Mouse (Mus musculus): ENCODE measurements around the gene Taf1a. TPM values are rescaled to one million over a fixed set of nuclear protein-coding genes. Genes with fewer than 3 reads are reported as not detected.
"Not testable (repeated sequence)": the region's sequence is repeated elsewhere in the genome, so short reads cannot be mapped to it uniquely, and the experiment has no call there.

The Taf1a gene
- 10 to 100 TPM; 19.4 to 22.6 (median 20.0) TPM for total RNA-seq (2022)

DNA sequence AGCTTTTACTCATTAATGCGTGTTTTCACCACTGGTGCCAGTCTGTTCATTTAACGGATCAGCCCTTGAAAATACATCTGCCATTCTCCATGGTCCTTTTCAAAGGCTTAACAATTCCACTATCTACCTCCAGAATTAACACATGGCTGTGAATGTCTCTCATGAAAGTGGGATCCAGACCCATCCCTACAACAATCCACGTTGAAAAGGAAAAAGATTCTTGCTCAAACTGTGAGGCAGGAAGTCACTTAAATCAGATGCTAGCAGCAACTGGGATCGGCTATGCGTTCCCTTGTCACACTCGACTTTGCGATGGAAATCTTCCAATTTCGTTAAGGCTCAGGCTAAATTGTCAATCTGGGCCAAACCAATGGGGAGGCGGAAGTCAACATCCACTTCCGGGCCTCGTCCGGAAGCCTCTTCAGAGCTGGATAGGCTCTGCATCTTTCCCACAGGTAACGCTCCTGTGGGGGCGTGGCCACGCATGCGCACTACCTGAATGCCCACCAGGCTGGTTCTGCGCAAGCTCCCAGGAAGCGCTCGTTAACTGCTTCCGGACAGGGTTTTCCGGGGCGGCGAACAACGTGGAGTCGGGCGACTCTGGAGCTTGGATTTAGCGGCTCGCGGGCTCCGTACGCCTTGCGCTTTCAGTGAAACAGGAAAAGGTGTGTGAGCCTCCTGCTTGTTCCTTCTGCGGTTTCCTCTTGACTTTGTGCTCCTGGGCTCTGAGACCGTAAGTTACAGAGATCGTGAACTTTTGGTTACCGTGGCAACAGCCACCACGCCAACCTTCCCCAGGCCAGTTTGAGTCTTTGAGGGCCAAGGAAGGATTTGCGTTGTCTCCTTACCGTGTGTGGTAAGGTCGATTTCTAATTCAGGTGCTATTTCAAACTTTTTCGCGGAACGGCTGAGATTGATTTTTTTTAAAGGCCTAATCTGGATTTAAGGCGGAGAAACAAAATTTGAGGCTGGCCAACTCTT lies at the start of gene Taf1a:
Gene Taf1a, plus strand, starts transcription at position 556 of the 981 bp plus-strand sequence.
- peak; percentile 89 to 90 for DNase-seq (ENCODE audit: low spot score in 2 of 2)

DNA sequence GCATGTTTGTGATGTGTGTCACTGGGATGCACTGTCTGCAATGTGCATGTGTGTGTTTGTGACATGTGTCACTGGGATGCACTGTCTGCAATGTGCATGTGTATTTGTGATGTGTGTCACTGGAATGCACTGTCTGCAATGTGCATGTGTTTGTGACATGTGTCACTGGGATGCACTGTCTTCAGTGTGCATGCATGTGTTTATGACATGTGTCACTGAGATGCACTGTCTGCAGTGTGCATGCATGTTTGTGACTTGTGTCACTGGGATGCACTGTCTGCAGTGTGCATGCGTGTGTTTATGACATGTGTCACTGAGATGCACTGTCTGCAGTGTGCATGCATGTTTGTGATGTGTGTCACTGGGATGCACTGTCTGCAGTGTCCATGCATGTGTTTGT lies 45.9 kb upstream of the Taf1a start:
- not testable (repeated sequence) for DNase-seq (ENCODE audit: low spot score in 2 of 2)

- peak; percentile 68 to 81 for DNase-seq (ENCODE audit: low spot score in 2 of 2)
Observed at GRCm38 (mm10) chr1:183344886-183345816, 43.6 kb upstream of the Taf1a start.

DNA sequence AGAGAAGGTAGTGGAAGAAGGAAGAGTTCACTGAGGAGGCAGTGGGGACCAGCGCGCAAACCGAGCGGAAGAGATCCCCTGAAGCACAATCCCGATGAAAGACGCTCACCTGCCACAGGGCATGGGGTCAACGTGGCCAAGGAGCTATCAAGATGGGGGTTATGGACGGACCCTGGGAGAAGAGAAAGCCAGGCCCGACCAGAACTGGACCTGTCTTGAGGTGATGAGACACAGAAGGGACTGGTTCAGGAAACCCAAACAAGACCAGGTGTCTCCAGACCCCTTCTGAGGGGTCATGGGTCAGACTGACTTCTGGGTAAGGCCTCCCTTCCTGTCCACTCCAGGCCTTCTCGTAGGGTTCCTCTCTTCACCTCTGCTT lies 43.0 kb upstream of the Taf1a start:
- no peak for DNase-seq (ENCODE audit: low spot score in 2 of 2)

DNA sequence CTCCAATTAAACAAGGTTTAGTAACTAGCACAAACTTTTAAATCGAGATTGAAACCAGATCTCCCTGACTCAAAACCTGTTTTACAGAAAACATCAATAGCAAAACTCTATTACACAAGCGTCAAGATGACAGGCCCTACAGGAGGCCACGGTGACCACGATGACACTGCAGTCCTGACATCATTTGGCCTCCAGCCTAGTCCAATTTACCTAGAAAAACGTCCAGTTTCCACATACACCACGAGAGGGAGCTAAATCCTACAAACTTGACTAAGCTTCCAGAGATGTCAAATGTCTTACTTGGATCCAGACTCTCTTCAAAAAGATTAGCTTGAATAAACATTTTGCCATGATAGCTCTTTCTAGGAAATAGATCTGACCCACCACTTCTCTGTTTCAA lies 38.9 kb upstream of the Taf1a start:
- peak in 1 of 2 experiments; percentile 49 for DNase-seq (ENCODE audit: low spot score in 2 of 2)

DNA sequence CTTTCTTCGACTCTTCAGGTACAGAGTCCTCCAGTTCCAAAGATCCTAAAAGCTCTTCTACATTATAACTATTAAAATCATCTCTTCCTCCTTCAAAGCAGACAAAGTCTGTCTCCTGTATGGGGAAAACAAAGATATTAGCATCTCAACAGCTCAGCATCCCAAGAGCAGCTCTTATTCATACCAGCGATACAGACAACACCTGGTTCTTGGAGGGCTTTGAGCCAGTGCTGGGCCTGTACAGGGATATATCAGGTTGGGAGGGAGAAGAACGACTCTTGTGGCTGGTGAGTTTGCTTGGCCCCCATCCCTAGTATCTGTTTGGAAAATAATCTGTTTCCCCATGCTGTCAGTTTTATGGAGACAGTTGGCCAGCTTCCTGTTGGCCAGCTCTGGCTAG lies 29.9 kb upstream of the Taf1a start:
- no peak for DNase-seq (ENCODE audit: low spot score in 2 of 2)

GRCm38 (mm10) chr1:183362301-183362700 lies 26.5 kb upstream of the Taf1a start:
- no peak for DNase-seq (ENCODE audit: low spot score in 2 of 2)

DNA sequence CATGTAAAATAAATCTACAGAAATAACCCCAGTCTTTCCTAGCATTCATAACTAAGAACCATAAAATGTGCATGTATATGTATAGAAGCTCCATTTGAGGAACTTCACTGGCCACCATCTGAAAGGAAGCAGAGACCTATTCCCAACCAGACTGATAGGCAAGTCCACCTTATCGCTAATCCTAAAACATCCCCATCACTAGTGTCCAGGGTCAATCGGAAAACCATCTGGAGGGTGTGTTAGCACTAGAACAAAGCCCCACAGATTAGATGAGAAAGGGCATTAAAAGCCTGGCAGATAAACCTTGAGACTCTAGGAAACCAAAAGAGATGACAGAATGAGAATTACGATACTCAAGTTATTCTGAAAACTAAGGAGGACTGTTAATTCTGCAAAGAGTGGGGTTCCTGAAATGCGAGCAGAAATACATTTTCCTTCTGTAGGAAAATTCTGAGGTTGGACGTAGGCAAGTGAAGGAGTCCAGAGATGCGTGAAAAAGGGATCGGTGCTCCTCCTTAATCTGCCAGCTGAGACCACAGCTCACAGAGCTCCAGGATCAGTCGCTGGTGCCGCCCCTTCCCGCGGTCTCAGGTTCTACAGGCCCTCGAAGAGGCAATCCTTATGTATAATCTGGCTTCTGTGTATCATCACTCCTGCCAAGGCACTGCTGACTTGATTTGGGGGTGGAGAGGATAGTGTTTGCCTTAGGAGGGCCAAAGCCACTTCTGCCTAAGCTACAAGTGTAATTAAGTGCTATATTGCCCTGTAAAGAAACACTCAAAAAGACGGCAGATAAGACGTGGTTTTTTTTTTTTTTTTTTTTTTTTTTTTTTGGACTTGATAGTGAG lies 25.8 kb upstream of the Taf1a start:
- no peak for DNase-seq (ENCODE audit: low spot score in 2 of 2)

GRCm38 (mm10) chr1:183363577-183363867 lies 25.3 kb upstream of the Taf1a start:
- no peak for DNase-seq (ENCODE audit: low spot score in 2 of 2)

DNA sequence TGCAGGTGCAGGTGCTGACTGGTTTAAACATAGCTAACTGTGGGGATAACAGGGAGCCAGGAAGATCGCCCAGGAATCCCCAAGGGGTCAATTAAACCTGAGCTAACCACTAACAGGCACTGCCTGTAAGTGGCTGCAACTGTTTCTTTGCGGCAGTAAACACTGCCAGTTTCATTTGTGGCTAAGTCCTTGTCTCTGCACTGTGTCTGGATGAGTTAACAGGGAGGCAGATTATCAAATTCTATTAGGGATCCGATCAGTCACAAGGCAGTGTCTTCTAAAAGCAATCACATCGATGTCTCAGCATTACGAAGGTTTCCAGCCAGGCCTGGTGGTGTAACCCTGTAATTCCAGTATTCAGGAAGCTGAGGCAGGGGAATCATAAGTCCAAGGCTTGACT lies 22.4 kb upstream of the Taf1a start:
- DNase-seq (ENCODE audit: low spot score in 2 of 2), result no peak

GRCm38 (mm10) chr1:183368601-183369400 lies 20.0 kb upstream of the Taf1a start:
- peak in 1 of 2 experiments; percentile 18 for DNase-seq (ENCODE audit: low spot score in 2 of 2)

DNA sequence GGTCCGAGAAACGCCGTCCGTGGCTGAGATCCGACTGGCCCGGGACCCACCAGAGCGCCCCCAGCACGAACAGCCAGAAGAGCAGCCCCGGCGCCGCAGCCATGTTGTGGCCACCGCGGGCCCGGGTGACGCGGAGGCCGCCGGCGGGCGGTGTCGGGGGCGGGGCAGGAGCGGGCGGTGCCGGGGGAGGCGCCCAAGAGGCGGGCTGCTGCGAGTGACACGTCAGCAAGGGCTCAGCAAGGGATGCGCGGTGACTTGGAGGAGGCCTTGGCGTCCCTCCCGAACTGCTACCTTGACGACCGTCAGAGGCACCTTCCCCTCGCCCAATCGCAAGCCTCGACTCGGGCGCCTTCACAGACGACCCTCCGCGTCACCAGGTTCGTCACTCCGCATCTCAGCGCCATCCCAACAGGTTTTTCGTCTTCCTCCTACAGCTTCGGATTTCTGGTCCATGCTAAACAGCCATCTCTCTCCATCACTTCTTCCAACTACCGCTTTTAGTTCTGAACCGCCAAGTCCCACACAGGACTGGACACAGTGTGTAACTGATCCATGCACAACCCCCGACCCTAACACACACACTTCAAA lies 19.3 kb upstream of the Taf1a start, which contains the start of gene Mia3:
Gene Mia3, minus strand, starts transcription at position 127 of the 588 bp plus-strand sequence.
- peak; percentile 98 for DNase-seq (ENCODE audit: low spot score in 2 of 2)

DNA sequence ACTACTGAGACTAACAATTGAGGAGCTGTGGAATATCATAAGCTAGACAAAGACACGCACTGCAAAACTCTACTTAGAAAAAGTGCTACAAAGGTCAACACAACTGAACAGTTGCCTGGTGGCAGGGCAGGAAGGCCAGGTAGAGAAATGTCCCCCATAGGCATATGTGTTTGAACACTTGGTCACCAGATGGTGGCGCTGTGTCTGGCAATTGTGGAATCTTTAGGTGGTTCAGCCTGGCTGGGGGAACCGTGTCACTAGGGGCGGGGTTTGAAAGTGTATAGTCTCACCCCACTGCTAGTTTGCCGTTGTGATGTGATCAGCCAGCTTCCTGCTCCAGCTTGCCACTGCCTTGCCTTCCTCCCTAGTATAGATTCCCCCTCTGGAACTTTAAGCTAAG lies 14.1 kb upstream of the Taf1a start:
- DNase-seq (ENCODE audit: low spot score in 2 of 2), result no peak

DNA sequence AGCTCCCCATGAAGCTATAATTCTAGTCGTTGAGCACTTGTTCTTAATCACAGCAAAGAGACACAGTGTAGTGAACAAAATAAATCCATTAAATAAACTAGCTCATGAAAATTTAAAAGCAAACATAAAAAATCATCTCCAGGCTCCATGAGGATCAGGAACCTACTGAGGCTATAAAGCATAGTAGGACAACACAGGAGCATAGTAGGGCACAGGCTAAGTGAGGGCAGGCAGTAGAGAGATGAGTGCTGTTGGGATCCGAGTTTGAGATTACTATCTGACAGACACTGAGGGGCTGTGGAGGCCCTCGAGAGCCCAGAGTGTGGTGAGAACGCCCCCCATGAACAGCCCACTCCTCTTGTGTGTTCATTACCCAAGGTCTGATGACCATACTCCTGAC lies 11.7 kb upstream of the Taf1a start:
- no peak for DNase-seq (ENCODE audit: low spot score in 2 of 2)

GRCm38 (mm10) chr1:183378321-183378941 lies 10.3 kb upstream of the Taf1a start:
- no peak for DNase-seq (ENCODE audit: low spot score in 2 of 2)

GRCm38 (mm10) chr1:183379376-183379775 lies 9.4 kb upstream of the Taf1a start:
- not testable (repeated sequence) for DNase-seq (ENCODE audit: low spot score in 2 of 2)

DNA sequence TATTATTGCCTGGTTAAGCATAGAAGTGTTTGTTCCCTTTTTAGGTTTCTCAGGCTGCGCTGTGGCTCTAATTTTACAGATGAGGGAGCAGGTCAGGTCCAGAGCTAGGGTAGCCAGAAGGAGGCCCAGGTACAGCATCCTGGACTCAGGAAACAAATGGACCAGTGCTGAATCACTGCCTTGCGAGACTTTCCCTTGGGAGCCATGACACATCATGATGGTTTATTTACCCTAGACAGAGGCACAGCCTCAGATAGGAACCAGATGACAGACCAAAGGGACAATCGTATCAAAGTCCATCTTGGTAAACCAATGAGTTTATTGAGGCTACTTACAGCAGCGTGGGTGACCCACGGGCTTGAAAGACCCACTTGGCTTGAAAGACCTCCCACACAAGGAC lies 7.0 kb upstream of the Taf1a start:
- DNase-seq (ENCODE audit: low spot score in 2 of 2), result no peak

DNA sequence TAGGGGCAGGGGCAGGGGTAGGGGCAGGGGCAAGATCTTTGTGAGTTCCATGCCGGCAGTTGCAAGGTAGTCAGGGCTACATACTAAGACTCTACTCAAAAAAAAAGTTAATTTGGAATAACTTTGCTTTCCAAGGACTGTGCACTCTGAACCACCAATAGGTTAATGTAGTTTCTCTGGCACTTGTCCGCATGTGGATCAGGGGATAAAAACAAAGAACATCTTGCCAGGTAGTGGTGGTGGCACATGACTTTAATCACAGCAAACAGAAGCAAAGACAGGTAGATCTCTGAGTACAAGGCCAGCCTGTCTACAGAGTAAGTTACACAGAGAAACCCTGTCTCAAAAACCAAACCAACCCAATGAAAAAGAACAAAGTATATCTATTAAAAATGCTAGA lies 6.2 kb upstream of the Taf1a start:
- no peak for DNase-seq (ENCODE audit: low spot score in 2 of 2)

GRCm38 (mm10) chr1:183387421-183387820 lies 1.4 kb upstream of the Taf1a start:
- DNase-seq (ENCODE audit: low spot score in 2 of 2), result not testable (repeated sequence)
